Mouse (Mus musculus) testis, adult 2 months (tissue): ENCODE measurements around the gene Fam183b.

Experiments
- CTCF ChIP-seq: fragments of 200-500 bp; IDR thresholded peaks from 2 replicates; pipeline ENCODE4 v1.5.1; 2012; ENCODE audit warnings: low read depth, mild to moderate bottlenecking, inconsistent platforms, low read length, moderate library complexity; ENCODE audit not compliant: control insufficient read depth, insufficient read depth, insufficient replicate concordance
- POLR2A ChIP-seq: fragments of 200-500 bp; IDR thresholded peaks from 2 replicates; pipeline ENCODE4 v1.6.1; 2012; ENCODE audit warnings: low read depth, mild to moderate bottlenecking, inconsistent platforms, low read length, moderate library complexity; ENCODE audit not compliant: control insufficient read depth

DNA sequence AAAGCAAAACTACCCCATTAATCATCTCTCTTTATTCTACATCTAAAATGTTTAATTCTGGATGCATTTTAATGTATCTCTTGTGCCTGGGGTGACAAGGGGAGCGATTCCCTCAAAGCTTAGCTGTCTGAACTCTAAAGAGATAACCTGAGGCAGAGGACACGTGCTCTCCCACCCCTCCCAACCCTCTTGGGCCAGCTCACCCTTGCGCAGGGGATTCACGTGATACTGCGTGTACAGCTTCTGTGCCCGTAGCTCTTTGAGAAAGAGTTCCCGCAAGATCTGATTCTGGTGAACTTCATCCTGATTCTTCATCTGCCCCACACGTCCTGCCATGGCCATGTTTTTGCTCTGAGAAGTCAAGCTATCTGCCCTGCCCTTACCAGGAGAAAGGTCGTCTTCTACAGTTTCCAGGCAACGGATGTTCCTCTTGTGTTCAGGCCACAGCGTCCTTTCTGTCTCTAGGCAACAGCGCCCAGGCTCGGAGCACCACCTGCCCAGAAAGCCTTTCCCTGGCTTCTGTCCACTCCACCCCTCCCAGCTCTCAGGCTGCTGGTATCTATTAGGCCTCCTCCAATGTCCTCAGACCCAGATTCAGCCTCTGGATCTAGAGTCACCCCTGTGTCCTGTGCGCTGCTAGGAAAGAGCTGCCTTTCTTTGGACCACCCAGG is at the start of gene Fam183b:
- TF ChIP-seq CTCF = no peak
- TF ChIP-seq POLR2A = peak; percentile 85
